9 mouse cellular contexts compared by ENCODE assay signal in the genomic region with DNA sequence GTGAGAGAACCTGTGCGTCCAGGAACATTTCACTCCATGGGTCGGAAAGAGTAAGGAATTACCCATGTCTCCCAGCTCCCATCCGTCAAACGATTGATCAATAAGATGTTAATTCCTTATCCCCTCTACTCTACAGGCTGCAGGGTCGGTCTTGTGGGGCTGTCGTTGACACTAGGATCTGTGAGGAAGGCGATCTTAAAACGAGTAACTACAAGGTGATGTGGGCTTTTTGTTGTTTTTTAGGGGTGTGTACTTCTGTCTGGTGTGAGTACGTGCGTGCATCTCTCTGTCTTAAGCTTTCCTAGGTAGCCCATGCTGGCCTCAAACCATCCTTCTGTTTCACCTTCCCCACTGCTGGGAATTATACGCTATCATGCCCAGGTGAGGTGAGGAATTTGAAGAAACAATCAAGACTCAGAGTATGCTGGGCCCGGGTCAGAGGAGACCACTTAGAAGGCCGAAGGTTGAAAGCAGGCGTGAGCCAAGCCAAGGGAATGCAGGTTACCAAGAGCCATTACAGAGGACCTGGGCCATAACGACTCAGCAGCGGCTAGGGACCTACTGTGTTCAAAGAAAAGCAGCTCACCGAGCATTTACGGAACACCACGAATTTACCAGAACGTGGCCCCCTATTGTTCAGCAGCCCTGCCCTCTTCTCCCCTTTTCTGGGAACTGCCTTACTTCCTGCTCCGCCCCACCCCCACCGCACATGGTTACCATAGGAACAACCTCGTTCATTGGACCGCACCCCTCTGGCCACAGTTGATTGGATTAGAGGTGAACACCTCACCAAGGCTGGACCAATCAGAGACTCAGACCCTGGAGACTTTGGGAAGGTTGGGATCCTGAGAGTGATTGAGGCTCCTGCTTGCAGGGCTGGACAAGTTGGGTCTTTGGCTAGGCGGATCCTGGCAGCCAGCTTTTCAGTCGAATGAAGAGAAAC. TPM values are rescaled to one million over a fixed set of nuclear protein-coding genes. Genes with fewer than 3 reads are reported as not detected.
DNase-seq lines count a peak whose midpoint lies in the region; ATAC-seq and TF ChIP-seq lines count a peak whose summit lies in the region.
"Had no signal": no experiment of that assay in that cellular context is flagged by ENCODE, and none has a peak within 500 bp of the region (broad histone marks: within the 10 kb centered on the region; RNA-seq: fewer than 3 reads in every experiment).

No protein-coding gene starts in this region.

- ATAC-seq in embryonic facial prominence, embryonic 11.5 days (replicated peaks; ENCODE audit: insufficient number of reproducible peaks, low FRiP score, low TSS enrichment, low read depth) = peak; percentile 98
- peak; percentile 93 for ATAC-seq in liver, embryonic 16.5 days (ENCODE audit: low read depth)
- ATAC-seq in neural tube, embryonic 13.5 days (ENCODE audit: low read depth) = peak; percentile 98

- 32% methylated on average over 26 of the region's 26 CpGs for WGBS in embryonic facial prominence, embryonic 11.5 days
- 35% methylated on average over 26 of the region's 26 CpGs for WGBS in liver, embryonic 16.5 days (ENCODE audit: insufficient replicate concordance)
- 22% methylated on average over 26 of the region's 26 CpGs for WGBS in neural tube, embryonic 13.5 days

- no peaks in the 10 kb centered on the region for H3K9me3 ChIP-seq in ES-Bruce4 (replicated peaks; ENCODE audit: control insufficient read depth, insufficient read depth, low read length, poor library complexity, severe bottlenecking)
- no peaks in the 10 kb centered on the region for H3K9me3 ChIP-seq in embryonic facial prominence, embryonic 11.5 days (replicated peaks; ENCODE audit: control insufficient read depth, low read length)
- no peaks in the 10 kb centered on the region for H3K9me3 ChIP-seq in liver, embryonic 16.5 days (replicated peaks; ENCODE audit: control insufficient read depth, low read length)
- no peaks in the 10 kb centered on the region for H3K9me3 ChIP-seq in neural tube, embryonic 13.5 days

- peak; percentile 96 for TF ChIP-seq EP300 in ES-Bruce4 (IDR thresholded peaks at IDR 0.05; ENCODE audit: insufficient read depth, low read depth, low read length)

- peak overlapping the region; percentile 99 for H3K27ac ChIP-seq in ES-Bruce4 (ENCODE audit: insufficient read depth, low read length)
- peak overlapping the region; percentile 80 for H3K27ac ChIP-seq in embryonic facial prominence, embryonic 11.5 days (replicated peaks; ENCODE audit: low read depth, low read length)
- no peak overlapping the region for H3K27ac ChIP-seq in liver, embryonic 16.5 days (ENCODE audit: low read length)
- H3K27ac ChIP-seq in neural tube, embryonic 13.5 days (replicated peaks) = peak overlapping the region; percentile 87

- H3K9ac ChIP-seq in ES-Bruce4 (ENCODE audit: low read depth, poor library complexity, severe bottlenecking) = peak overlapping the region; percentile 74
- H3K9ac ChIP-seq in embryonic facial prominence, embryonic 11.5 days (replicated peaks; ENCODE audit: low read length) = peak overlapping the region; percentile 41
- H3K9ac ChIP-seq in liver, embryonic 16.5 days (ENCODE audit: low read depth, low read length) = no peak overlapping the region
- peak overlapping the region; percentile 48 for H3K9ac ChIP-seq in neural tube, embryonic 13.5 days

- DNase-seq in adrenal gland, postnatal 36 days = peak; percentile 53 to 66
- DNase-seq in embryonic facial prominence, embryonic 11.5 days (ENCODE audit: low spot score) = peak; percentile 96
- DNase-seq in heart, postnatal 10 days = peak; percentile 34 to 48
- peak; percentile 85 to 87 for DNase-seq in kidney, postnatal 36 days
- DNase-seq in thymus, postnatal 14 days = peak; percentile 76

- intact Hi-C loops in heart, postnatal 10 days (cut with DNase I) = loop anchor here (5.0 kb wide), 1 partner anchor 208 kb away; no protein-coding TSS in a partner anchor

- no peaks in the 10 kb centered on the region for H3K27me3 ChIP-seq in ES-Bruce4 (ENCODE audit: control insufficient read depth, insufficient read depth, low read length, poor library complexity, severe bottlenecking)
- H3K27me3 ChIP-seq in embryonic facial prominence, embryonic 11.5 days (ENCODE audit: control insufficient read depth, insufficient read depth, low read length) = no peaks in the 10 kb centered on the region
- H3K27me3 ChIP-seq in liver, embryonic 16.5 days (ENCODE audit: control insufficient read depth, insufficient read depth, low read depth, low read length) = no peaks in the 10 kb centered on the region
- H3K27me3 ChIP-seq in neural tube, embryonic 13.5 days = no peaks in the 10 kb centered on the region

- peak; percentile 71 for TF ChIP-seq POLR2A in ES-Bruce4 (IDR thresholded peaks at IDR 0.05; ENCODE audit: insufficient read depth, low read length)

- H3K4me3 ChIP-seq in ES-Bruce4 (ENCODE audit: low read depth, low read length) = peak overlapping the region; percentile 45
- H3K4me3 ChIP-seq in embryonic facial prominence, embryonic 11.5 days (ENCODE audit: low read depth, low read length) = no peak overlapping the region
- peak overlapping the region; percentile 12; the same call in 1 of the 2 replicates for H3K4me3 ChIP-seq in liver, embryonic 16.5 days (ENCODE audit: low read depth, low read length)
- H3K4me3 ChIP-seq in neural tube, embryonic 13.5 days = peak overlapping the region; percentile 24

- no peaks in the 10 kb centered on the region for H3K36me3 ChIP-seq in ES-Bruce4 (ENCODE audit: control insufficient read depth, insufficient read depth, low read length, poor library complexity, severe bottlenecking)
- no peaks in the 10 kb centered on the region for H3K36me3 ChIP-seq in embryonic facial prominence, embryonic 11.5 days (replicated peaks; ENCODE audit: control insufficient read depth, insufficient read depth, low read depth, low read length)
- no peaks in the 10 kb centered on the region for H3K36me3 ChIP-seq in liver, embryonic 16.5 days (ENCODE audit: control insufficient read depth, insufficient read depth)
- no peaks in the 10 kb centered on the region for H3K36me3 ChIP-seq in neural tube, embryonic 13.5 days

- H3K4me1 ChIP-seq in ES-Bruce4 (ENCODE audit: control insufficient read depth, insufficient read depth, low read length) = peaks cover 6% of the 10 kb centered on the region
- H3K4me1 ChIP-seq in embryonic facial prominence, embryonic 11.5 days (ENCODE audit: control insufficient read depth, insufficient read depth, low read length) = peaks cover 7% of the 10 kb centered on the region; the same call in 1 of the 2 replicates
- peaks cover 16% of the 10 kb centered on the region for H3K4me1 ChIP-seq in liver, embryonic 16.5 days (ENCODE audit: control insufficient read depth, low read depth, low read length)
- H3K4me1 ChIP-seq in neural tube, embryonic 13.5 days (replicated peaks) = peaks cover 26% of the 10 kb centered on the region

- H3K4me2 ChIP-seq in embryonic facial prominence, embryonic 11.5 days (ENCODE audit: low read depth, low read length) = peak overlapping the region; percentile 37
- peak overlapping the region; percentile 51 for H3K4me2 ChIP-seq in liver, embryonic 16.5 days (ENCODE audit: low read depth, low read length)
- H3K4me2 ChIP-seq in neural tube, embryonic 13.5 days = peak overlapping the region; percentile 53

- TF ChIP-seq CTCF in ES-Bruce4 (IDR thresholded peaks at IDR 0.05; ENCODE audit: low read depth, low read length) = no peak

RNA-seq across cellular contexts. Expression of a gene that starts 13.3 kb away (rescaled TPM):
- polyA plus RNA-seq in ES-Bruce4 (2011; ENCODE audit: insufficient read depth, insufficient read length, low read depth, missing spikeins) = 6.7 and 7.5 TPM in 2 replicates
- 10 to 100 TPM in 1 of 2 experiments, 1 to 10 TPM in 1; 7.7 to 15.3 TPM for total RNA-seq in adrenal gland, postnatal 36 days (2021)
- polyA plus RNA-seq in embryonic facial prominence, embryonic 11.5 days (2014; fragmentation: Nextera tagmentation; extraction: Ambion mirVana) = 34.5 and 37.2 TPM in 2 replicates
- 10 to 100 TPM in 1 of 2 experiments, 1 to 10 TPM in 1; 9.1 to 10.5 TPM for total RNA-seq in heart, postnatal 10 days (2021)
- 5.6 and 6.8 TPM in 2 replicates for polyA plus RNA-seq in liver, embryonic 16.5 days (2015; fragmentation: Nextera tagmentation; extraction: Ambion mirVana)
- polyA plus RNA-seq in neural tube, embryonic 13.5 days (2015; fragmentation: Nextera tagmentation; extraction: Ambion mirVana) = 53.0 and 58.6 TPM in 2 replicates

RNA-seq across cellular contexts. Expression of a gene that starts 13.4 kb away (rescaled TPM):
- 6.3 TPM in 2 replicates for polyA plus RNA-seq in ES-Bruce4 (2011; ENCODE audit: insufficient read depth, insufficient read length, low read depth, missing spikeins)
- total RNA-seq in adrenal gland, postnatal 36 days (2021) = 10 to 100 TPM in 1 of 2 experiments, 1 to 10 TPM in 1; 7.0 to 10.8 TPM
- polyA plus RNA-seq in embryonic facial prominence, embryonic 11.5 days (2014; fragmentation: Nextera tagmentation; extraction: Ambion mirVana) = 10.1 and 10.9 TPM in 2 replicates
- total RNA-seq in heart, postnatal 10 days (2021) = 1 to 10 TPM; 4.8 to 5.5 TPM
- 4.6 and 4.7 TPM in 2 replicates for polyA plus RNA-seq in liver, embryonic 16.5 days (2015; fragmentation: Nextera tagmentation; extraction: Ambion mirVana)
- 11.0 and 13.3 TPM in 2 replicates for polyA plus RNA-seq in neural tube, embryonic 13.5 days (2015; fragmentation: Nextera tagmentation; extraction: Ambion mirVana)

RNA-seq across cellular contexts. Expression of a gene that starts 25.4 kb away (rescaled TPM):
- polyA plus RNA-seq in ES-Bruce4 (2011; ENCODE audit: insufficient read depth, insufficient read length, low read depth, missing spikeins) = 40.4 and 44.0 TPM in 2 replicates
- total RNA-seq in adrenal gland, postnatal 36 days (2021) = 100 to 1,000 TPM in 1 of 2 experiments, 10 to 100 TPM in 1; 45.7 to 114 TPM
- 8.4 and 9.4 TPM in 2 replicates for polyA plus RNA-seq in embryonic facial prominence, embryonic 11.5 days (2014; fragmentation: Nextera tagmentation; extraction: Ambion mirVana)
- 10 to 100 TPM in 1 of 2 experiments, 1 to 10 TPM in 1; 9.6 to 11.2 TPM for total RNA-seq in heart, postnatal 10 days (2021)
- 4.8 and 5.5 TPM in 2 replicates for polyA plus RNA-seq in liver, embryonic 16.5 days (2015; fragmentation: Nextera tagmentation; extraction: Ambion mirVana)
- polyA plus RNA-seq in neural tube, embryonic 13.5 days (2015; fragmentation: Nextera tagmentation; extraction: Ambion mirVana) = 30.9 and 34.0 TPM in 2 replicates

RNA-seq across cellular contexts. Expression of a gene that starts 27.4 kb away (rescaled TPM):
- not detected in 2 replicates for polyA plus RNA-seq in ES-Bruce4 (2011; ENCODE audit: insufficient read depth, insufficient read length, low read depth, missing spikeins)
- not detected for total RNA-seq in adrenal gland, postnatal 36 days (2021)
- polyA plus RNA-seq in embryonic facial prominence, embryonic 11.5 days (2014; fragmentation: Nextera tagmentation; extraction: Ambion mirVana) = not detected in 2 replicates
- not detected for total RNA-seq in heart, postnatal 10 days (2021)
- polyA plus RNA-seq in liver, embryonic 16.5 days (2015; fragmentation: Nextera tagmentation; extraction: Ambion mirVana) = not detected in 2 replicates
- not detected in 2 replicates for polyA plus RNA-seq in neural tube, embryonic 13.5 days (2015; fragmentation: Nextera tagmentation; extraction: Ambion mirVana)
- total RNA-seq: left cerebral cortex, adult 8-10 months had no signal

RNA-seq across cellular contexts. Expression of a gene that starts 27.5 kb away (rescaled TPM):
- polyA plus RNA-seq in ES-Bruce4 (2011; ENCODE audit: insufficient read depth, insufficient read length, low read depth, missing spikeins) = 23.6 and 26.6 TPM in 2 replicates
- total RNA-seq in adrenal gland, postnatal 36 days (2021) = 10 to 100 TPM; 15.5 to 15.8 TPM
- 34.7 and 38.3 TPM in 2 replicates for polyA plus RNA-seq in embryonic facial prominence, embryonic 11.5 days (2014; fragmentation: Nextera tagmentation; extraction: Ambion mirVana)
- 10 to 100 TPM; 10.6 to 11.7 TPM for total RNA-seq in heart, postnatal 10 days (2021)
- polyA plus RNA-seq in liver, embryonic 16.5 days (2015; fragmentation: Nextera tagmentation; extraction: Ambion mirVana) = 10.1 and 13.0 TPM in 2 replicates
- polyA plus RNA-seq in neural tube, embryonic 13.5 days (2015; fragmentation: Nextera tagmentation; extraction: Ambion mirVana) = 50.3 and 50.8 TPM in 2 replicates

Comparison
In these comparisons a context has a peak if more than half of its experiments do, and no peak if none do; other contexts are left out.
1. DNase-seq: peak in every context shown above with its lines; median percentile 96 in embryonic facial prominence, embryonic 11.5 days; 86 in kidney, postnatal 36 days; 76 in thymus, postnatal 14 days; 60 in adrenal gland, postnatal 36 days; 41 in heart, postnatal 10 days.